Mouse (Mus musculus) splenic B cell, adult 2 months (primary cell): Measurements from ENCODE around the gene Pycr2.
"Not testable (repeated sequence)": the region's sequence is repeated elsewhere in the genome, so short reads cannot be mapped to it uniquely, and the experiment has no call there.

Experiments used
- DNase-seq: peaks from one replicate; pipeline ENCODE4 v3.0.0-alpha.2; 2011; ENCODE audit warnings: low read depth, low spot score
- H3K27me3 ChIP-seq: 2 replicates; pipeline ENCODE4 v1.6.1; 2012; ENCODE audit warnings: mild to moderate bottlenecking, low read length, moderate library complexity, mixed read lengths; ENCODE audit not compliant: control insufficient read depth, poor library complexity, insufficient read depth, severe bottlenecking
- H3K36me3 ChIP-seq: 2 replicates; pipeline ENCODE4 v1.6.1; 2012; ENCODE audit warnings: mild to moderate bottlenecking, low read length, moderate library complexity, mixed read lengths; ENCODE audit not compliant: control insufficient read depth, poor library complexity, insufficient read depth, severe bottlenecking

Pycr2 gene

DNA sequence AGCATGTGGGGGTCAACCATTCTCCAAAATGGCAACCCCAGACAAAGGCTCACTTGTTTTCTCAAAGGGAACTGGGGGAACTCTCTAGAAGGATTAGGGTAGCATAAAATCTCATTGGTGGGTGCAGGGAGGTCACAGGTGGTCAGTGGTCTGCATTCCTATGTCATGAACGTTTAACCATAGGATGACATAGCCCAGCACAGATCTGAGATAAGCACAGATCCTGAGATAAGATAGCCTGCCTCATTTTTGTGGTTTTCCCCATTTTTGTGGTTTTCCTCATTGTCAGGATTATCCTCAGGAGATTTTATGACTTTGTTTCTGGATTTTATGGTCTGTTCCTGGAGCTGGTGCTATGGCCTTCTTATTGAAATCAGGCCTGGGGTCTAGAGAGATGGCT, 13.0 kb downstream of the Pycr2 start:
- DNase-seq = no peak
- H3K27me3 ChIP-seq = no peaks in the 10 kb centered on the region
- no peaks in the 10 kb centered on the region for H3K36me3 ChIP-seq

GRCm38 (mm10) chr1:180919686-180920085, 15.6 kb downstream of the Pycr2 start:
- H3K36me3 ChIP-seq = no peaks in the 10 kb centered on the region
- DNase-seq = peak; percentile 61

GRCm38 (mm10) chr1:180922273-180923048, 18.4 kb downstream of the Pycr2 start:
- peak; percentile 90 for DNase-seq
- H3K36me3 ChIP-seq = no peaks in the 10 kb centered on the region

More at GRCm38 (mm10) chr1:180919686-180920085, 15.6 kb downstream of the Pycr2 start:
- no peaks in the 10 kb centered on the region for H3K27me3 ChIP-seq

DNA sequence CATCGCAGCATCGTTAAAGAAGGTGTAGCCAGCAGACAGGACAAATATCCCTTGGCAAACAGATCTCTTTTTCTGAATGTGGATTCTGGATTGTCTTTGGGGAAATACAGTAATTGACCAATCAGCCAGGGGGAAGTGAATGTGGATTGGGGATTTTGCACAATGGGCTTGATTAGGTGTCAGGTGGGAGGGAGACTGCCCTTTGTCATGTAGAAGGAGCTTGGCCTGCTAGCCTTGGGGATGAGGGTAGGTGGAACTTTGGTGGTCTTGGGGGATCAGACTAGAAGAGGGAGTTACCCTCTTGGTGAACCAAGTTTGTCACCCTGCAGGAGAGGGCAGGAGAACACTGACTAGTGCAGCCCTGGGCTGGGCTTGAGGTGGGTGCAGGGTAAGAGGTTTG, 20.6 kb downstream of the Pycr2 start:
- Histone ChIP-seq H3K27me3 (no peaks in the 10 kb centered on the region), H3K36me3 (no peaks in the 10 kb centered on the region)
- no peak for DNase-seq

More at GRCm38 (mm10) chr1:180922273-180923048, 18.4 kb downstream of the Pycr2 start:
- H3K27me3 ChIP-seq = no peaks in the 10 kb centered on the region

DNA sequence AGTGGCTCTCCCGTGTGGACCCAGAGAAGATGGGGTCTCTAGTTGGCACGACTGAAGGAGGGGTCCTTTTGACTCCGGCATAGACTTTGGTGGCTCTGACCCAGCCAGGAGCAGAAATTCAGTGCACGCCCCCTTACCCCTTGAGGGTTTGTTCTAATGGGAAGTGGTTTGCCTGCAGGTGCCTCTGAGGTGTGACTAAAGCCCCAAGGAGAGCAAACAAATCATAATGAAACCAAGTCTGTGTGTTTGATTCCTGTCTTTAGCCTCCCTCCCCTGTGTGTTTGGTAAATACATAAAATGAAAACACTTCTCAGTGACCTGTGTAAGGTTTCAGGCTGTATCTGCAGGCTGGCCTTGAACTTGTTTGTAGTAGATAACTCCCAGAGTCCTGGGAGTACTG, 22.2 kb downstream of the Pycr2 start:
- Histone ChIP-seq H3K36me3 (no peaks in the 10 kb centered on the region), H3K27me3 (no peaks in the 10 kb centered on the region)
- DNase-seq = peak; percentile 68

DNA sequence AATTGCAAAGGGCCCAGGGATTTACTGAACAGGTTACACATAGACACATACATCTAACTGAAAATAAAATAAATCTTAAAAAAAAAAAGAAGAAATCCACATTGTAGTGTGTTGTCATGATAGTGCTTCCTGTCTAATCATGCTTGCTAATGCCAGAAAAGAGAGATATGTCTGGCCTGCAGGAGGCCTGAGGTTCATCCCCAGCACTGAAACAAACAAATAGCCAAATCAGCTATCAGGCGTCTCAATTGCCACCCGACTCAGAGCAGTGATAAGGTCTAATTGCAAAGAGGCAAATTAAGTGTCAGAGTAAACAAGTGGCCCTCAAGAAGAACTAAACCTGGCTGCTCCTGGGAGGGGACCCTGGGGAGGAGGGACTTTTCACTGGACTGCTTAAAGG, 25.5 kb downstream of the Pycr2 start:
- no peak for DNase-seq
- H3K27me3 ChIP-seq = no peaks in the 10 kb centered on the region
- no peaks in the 10 kb centered on the region for H3K36me3 ChIP-seq

- H3K27me3 ChIP-seq = no peaks in the 10 kb centered on the region
- DNase-seq = no peak
- no peaks in the 10 kb centered on the region for H3K36me3 ChIP-seq
These were observed 27.0 kb downstream of the Pycr2 start for GRCm38 (mm10) chr1:180931106-180931505.

- H3K36me3 ChIP-seq = no peaks in the 10 kb centered on the region
- H3K27me3 ChIP-seq = no peaks in the 10 kb centered on the region
- no peak for DNase-seq
These were observed 29.6 kb downstream of the Pycr2 start for GRCm38 (mm10) chr1:180933659-180934058.

- Histone ChIP-seq H3K36me3 (no peaks in the 10 kb centered on the region), H3K27me3 (no peaks in the 10 kb centered on the region)
- DNase-seq = no peak
These were observed 30.6 kb downstream of the Pycr2 start, which contains the start of gene Lefty1 for GRCm38 (mm10) chr1:180934467-180935419. TSS of gene Lefty1 (plus strand) at chr1:180935022.

DNA sequence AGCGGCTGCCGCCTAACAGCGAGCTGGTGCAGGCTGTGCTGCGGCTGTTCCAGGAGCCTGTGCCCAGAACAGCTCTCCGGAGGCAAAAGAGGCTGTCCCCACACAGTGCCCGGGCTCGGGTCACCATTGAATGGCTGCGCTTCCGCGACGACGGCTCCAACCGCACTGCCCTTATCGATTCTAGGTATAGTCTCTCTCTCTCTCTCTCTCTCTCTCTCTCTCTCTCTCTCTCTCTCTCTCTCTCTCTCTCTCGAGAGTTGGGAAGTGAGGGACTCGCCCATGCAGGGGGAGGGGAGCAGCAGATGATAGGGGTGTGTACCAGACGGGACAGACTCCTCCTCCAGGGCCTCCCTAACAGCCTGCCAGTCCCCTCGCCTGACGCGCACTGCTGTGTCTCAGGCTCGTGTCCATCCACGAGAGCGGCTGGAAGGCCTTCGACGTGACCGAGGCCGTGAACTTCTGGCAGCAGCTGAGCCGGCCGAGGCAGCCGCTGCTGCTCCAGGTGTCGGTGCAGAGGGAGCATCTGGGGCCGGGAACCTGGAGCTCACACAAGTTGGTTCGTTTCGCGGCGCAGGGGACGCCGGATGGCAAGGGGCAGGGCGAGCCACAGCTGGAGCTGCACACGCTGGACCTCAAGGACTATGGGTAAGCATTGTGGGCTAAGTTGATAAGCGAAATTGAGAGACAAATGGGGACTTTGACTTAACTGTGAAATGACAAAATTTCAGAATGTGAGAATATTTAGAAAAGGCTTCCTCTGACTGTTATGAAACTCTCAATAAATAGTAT, 32.7 kb downstream of the Pycr2 start:
- DNase-seq = peak; percentile 32
- not testable (repeated sequence) for H3K36me3 ChIP-seq, H3K27me3 ChIP-seq

DNA sequence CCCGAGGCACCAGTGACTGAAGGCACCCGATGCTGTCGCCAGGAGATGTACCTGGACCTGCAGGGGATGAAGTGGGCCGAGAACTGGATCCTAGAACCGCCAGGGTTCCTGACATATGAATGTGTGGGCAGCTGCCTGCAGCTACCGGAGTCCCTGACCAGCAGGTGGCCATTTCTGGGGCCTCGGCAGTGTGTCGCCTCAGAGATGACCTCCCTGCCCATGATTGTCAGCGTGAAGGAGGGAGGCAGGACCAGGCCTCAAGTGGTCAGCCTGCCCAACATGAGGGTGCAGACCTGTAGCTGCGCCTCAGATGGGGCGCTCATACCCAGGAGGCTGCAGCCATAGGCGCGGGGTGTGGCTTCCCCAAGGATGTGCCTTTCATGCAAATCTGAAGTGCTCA, 33.5 kb downstream of the Pycr2 start:
- DNase-seq, H3K27me3 ChIP-seq, H3K36me3 ChIP-seq: not testable (repeated sequence)

GRCm38 (mm10) chr1:180938781-180939180, 34.7 kb downstream of the Pycr2 start:
- peak; percentile 41 for DNase-seq
- not testable (repeated sequence) for H3K36me3 ChIP-seq, H3K27me3 ChIP-seq

- no peaks in the 10 kb centered on the region for H3K36me3 ChIP-seq
- no peak for DNase-seq
- no peaks in the 10 kb centered on the region for H3K27me3 ChIP-seq
These were observed 36.8 kb downstream of the Pycr2 start for GRCm38 (mm10) chr1:180940776-180941460.

DNA sequence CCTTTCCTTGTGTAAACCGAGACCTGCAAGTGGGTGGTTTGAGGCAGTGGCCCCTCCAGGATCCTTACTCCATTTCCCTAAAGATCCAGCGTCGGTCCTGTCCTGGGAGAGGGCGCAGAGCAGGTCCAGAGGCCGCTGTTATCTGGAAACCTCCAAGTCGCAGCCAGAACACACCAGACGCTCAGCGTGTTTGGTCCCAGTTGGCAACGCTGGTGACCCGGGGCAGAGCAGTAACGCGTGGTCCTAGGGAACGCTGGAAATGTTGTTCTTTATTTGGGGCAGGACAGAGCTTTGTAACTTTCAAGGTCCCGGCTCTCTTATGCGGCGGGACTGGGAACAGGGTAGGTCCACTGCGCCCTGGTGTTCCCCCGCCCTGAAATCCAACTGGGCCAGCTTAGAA, 37.6 kb downstream of the Pycr2 start:
- no peak for DNase-seq
- no peaks in the 10 kb centered on the region for H3K36me3 ChIP-seq
- H3K27me3 ChIP-seq = no peaks in the 10 kb centered on the region
